Mouse (Mus musculus) adrenal gland, adult 18-20 months (tissue): ENCODE results near the gene Antxrl. TPM values are rescaled to one million over a fixed set of nuclear protein-coding genes. Genes with fewer than 3 reads are reported as not detected.
A peak's percentile ranks its signal among the peaks of the same experiment; 100 is the strongest.

Experiments used
- DNase-seq, 2 experiments: peaks; one replicate each; pipeline ENCODE4 v3.0.0; 2021 to 2022; ENCODE audit warnings: low spot score in 2 of 2
- total RNA-seq, 2 experiments: library from RNA; stranded (reverse); gene quantifications; 1 replicate in 1 of 2; 2 replicates in 1 of 2; pipeline ENCODE4 v1.2.3; 2021

Gene Antxrl
- total RNA-seq, 2 experiments from 2014 or later, result not detected

- DNase-seq, result no peak
Observed at GRCm38 (mm10) chr14:34103855-34104254, 51.3 kb downstream of the Antxrl start.

DNA sequence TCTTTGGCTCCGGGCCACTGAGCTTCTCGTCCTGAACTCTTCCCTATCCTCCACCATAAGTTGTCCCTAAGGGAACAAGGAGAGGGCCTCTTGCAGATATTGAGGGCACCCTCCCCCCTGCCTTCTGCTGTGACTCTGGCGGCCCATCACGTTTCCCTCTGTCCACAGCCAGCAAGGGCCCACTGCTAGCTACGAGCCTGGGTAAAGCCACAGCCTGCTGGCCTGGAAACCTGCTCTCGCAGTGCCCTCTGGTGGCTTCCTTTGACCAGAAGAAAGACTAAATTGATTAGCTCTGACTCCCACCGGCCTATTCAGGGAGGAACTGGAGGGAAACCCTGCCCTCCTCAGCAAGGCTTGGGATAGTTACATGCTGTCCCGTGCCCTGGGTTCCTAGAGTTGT lies 52.4 kb downstream of the Antxrl start:
- peak; percentile 68 to 71 for DNase-seq

DNA sequence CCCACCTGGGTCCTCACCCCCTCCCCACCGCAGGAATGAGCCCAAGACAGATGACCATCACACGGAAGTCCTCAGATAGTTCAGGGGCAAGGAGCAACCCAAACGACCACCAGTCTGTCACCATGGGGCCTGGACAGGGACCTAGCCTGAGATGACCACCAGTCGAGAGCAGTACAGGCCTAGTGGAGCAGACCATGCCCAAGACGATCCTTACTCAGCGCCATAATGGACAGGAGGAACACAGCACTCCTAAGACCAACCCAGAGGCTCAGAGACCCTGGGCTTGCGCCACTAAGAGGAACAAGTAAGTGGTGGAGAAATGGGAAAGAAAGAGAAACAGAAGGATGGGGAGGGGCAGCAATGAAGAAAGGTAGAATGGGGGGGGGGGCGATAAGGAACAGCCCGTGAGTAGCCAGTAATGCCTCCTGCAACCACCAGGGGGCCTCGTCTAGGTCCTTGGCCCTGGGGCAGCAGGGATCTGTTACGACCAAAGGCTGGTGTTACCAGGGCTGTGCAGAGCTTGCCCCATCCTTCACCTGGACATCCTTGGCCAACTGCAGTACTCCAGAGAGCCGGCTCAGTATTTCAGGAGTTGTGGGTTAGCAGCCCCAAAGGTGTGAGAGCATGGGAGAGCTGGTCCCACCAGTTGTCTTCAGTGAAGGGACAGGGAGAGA lies 54.0 kb downstream of the Antxrl start:
- peak; percentile 46 to 57 for DNase-seq

DNA sequence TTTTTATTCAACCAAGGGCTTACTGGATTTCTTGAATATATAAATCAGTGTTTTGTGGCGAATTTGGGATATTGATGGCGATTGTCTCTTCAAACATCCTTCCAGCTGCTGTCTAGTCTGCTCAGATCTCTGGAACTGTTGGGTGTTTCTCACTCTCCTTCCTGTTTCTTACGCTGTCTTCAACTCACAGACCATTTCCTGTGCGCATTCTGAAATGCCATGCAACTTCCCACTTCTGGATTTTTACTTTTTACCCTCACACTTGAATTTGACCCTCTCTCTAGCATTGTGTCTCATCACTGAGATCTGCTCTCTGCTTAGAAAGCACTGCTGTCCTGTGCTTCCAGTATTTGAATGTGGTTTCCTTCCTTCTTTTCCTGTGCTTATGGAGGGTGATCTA lies 55.1 kb downstream of the Antxrl start:
- DNase-seq, result no peak

- DNase-seq, result no peak
Observed at GRCm38 (mm10) chr14:34114311-34114710, 61.8 kb downstream of the Antxrl start.

DNA sequence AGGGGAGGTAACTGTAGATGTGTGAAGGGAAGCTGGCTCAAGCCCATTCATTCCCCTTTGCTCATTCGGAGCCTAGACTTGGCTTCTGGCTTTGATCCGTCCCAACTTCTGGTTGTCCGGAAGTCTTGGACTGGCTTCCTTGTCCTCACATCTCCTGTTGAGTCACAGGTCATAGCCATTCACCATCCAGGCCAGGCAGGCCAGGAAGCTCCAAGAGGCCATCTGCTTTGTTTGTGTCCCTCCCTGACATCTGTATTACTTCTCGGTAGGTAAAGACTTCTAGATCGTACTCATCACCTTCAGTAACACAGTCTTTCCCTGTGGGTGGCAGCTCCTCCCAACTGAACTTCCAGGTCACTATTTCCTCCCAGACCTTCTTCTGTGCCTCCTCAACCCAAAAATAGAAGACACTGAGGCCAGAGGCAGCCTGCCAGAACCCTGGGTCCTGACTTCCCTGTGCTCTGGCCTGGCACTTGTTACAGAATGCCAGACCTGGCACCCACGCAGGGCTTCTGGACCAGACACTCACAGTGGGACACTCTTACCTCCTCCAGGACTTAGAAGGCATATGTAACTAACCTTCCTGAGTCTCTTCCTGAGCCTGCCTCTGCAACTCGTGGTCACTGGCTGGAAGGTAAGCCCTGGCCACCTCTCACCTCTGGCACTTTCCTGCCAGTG lies 66.7 kb downstream of the Antxrl start:
- DNase-seq, result no peak

- DNase-seq, result no peak
Observed at GRCm38 (mm10) chr14:34120016-34120910, 67.8 kb downstream of the Antxrl start.

- DNase-seq, result no peak
Observed at GRCm38 (mm10) chr14:34120923-34121351, 68.4 kb downstream of the Antxrl start.

DNA sequence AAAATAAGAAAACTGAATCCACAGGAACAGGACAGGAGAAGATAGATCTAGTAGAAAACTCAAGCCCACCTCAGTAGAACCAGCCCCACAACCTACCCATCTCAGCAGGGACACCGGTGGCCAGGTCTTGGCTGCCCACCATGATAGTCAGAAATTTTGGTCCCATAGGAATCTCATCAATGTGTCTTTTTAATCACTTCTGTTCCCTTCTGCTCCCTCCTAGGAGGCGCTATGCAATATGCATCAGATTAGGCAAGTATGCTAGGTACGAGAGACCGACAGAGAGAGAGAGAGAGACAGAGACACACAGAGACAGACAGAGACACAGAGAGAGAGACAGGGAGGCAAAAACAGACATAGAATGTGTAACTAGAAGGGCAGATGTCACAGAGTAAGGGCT lies 69.2 kb downstream of the Antxrl start:
- no peak for DNase-seq

Other genes starting within 250 kb of the Antxrl start
- 10 to 100 TPM in 1 of 2 experiments, 1 to 10 TPM in 1; 7.2 to 10.6 TPM for gene Gdf10, start 129.1 kb upstream of the Antxrl start, total RNA-seq
- under 1 TPM in 1 of 2 experiments, not detected in 1; 0.10 TPM for gene Gdf2, start 111.7 kb upstream of the Antxrl start, total RNA-seq
- not detected for gene Rbp3, start 98.7 kb upstream of the Antxrl start, total RNA-seq
- not detected for gene Zfp488, start 73.9 kb upstream of the Antxrl start, total RNA-seq
- gene Gm30083, start 37.5 kb upstream of the Antxrl start, total RNA-seq, result not detected
- under 1 TPM; 0.26 to 0.40 TPM for gene Gm5460, start 35.9 kb upstream of the Antxrl start, total RNA-seq
- 1 to 10 TPM; 2.3 to 2.7 TPM for gene Anxa8, start 33.3 kb downstream of the Antxrl start, total RNA-seq
- not detected for gene A630023A22Rik, start 50.0 kb downstream of the Antxrl start, total RNA-seq
- under 1 TPM in 1 of 2 experiments, not detected in 1; 0.10 TPM for gene Npy4r, start 99.8 kb downstream of the Antxrl start, total RNA-seq
- 1 to 10 TPM in 1 of 2 experiments, under 1 TPM in 1; 0.83 to 1.3 TPM for gene Gprin2, start 148.9 kb downstream of the Antxrl start, total RNA-seq
- under 1 TPM; 0.16 to 0.27 TPM for gene Syt15, start 166.9 kb downstream of the Antxrl start, total RNA-seq